Mouse (Mus musculus) lung, postnatal 4 days (tissue): ENCODE results near the gene Glis1.

ENCODE experiments used
- DNase-seq, 2 experiments: peaks; one replicate each; pipeline ENCODE4 v3.0.0; 2021

Glis1 gene

GRCm38 (mm10) chr4:107453141-107453984 is 19.0 kb downstream of the Glis1 start:
- DNase-seq: peak; percentile 78 to 89

- no peak for DNase-seq
Measured at GRCm38 (mm10) chr4:107457602-107458001, 23.2 kb downstream of the Glis1 start.

GRCm38 (mm10) chr4:107458907-107459306 is 24.5 kb downstream of the Glis1 start:
- DNase-seq: no peak

- no peak for DNase-seq
Measured at GRCm38 (mm10) chr4:107459461-107459860, 25.1 kb downstream of the Glis1 start.

GRCm38 (mm10) chr4:107460468-107460867 is 26.1 kb downstream of the Glis1 start:
- no peak for DNase-seq

- peak in 1 of 2 experiments; percentile 17 for DNase-seq
Measured at GRCm38 (mm10) chr4:107467831-107468230, 33.4 kb downstream of the Glis1 start.

GRCm38 (mm10) chr4:107468264-107468663 is 33.9 kb downstream of the Glis1 start:
- DNase-seq: peak; percentile 61 to 81

GRCm38 (mm10) chr4:107468768-107469167 is 34.4 kb downstream of the Glis1 start:
- no peak for DNase-seq

GRCm38 (mm10) chr4:107476266-107476665 is 41.9 kb downstream of the Glis1 start:
- DNase-seq: peak in 1 of 2 experiments; percentile 14

- no peak for DNase-seq
Measured at GRCm38 (mm10) chr4:107479015-107479414, 44.6 kb downstream of the Glis1 start.

- DNase-seq: no peak
Measured at GRCm38 (mm10) chr4:107482541-107482940, 48.1 kb downstream of the Glis1 start.

- no peak for DNase-seq
Measured at GRCm38 (mm10) chr4:107483556-107484220, 49.3 kb downstream of the Glis1 start.

GRCm38 (mm10) chr4:107484221-107484575 is 49.8 kb downstream of the Glis1 start:
- DNase-seq: no peak

- no peak for DNase-seq
Measured at GRCm38 (mm10) chr4:107485903-107486302, 51.5 kb downstream of the Glis1 start.

- peak in 1 of 2 experiments; percentile 11 for DNase-seq
Measured at GRCm38 (mm10) chr4:107489121-107489840, 54.9 kb downstream of the Glis1 start.

- DNase-seq: no peak
Measured at GRCm38 (mm10) chr4:107492991-107493390, 58.6 kb downstream of the Glis1 start.

GRCm38 (mm10) chr4:107495751-107496430 is 61.5 kb downstream of the Glis1 start:
- no peak for DNase-seq

GRCm38 (mm10) chr4:107497430-107497935 is 63.1 kb downstream of the Glis1 start:
- DNase-seq: no peak

- DNase-seq: peak; percentile 19 to 57
Measured at GRCm38 (mm10) chr4:107502601-107503051, 68.2 kb downstream of the Glis1 start.

- peak in 1 of 2 experiments; percentile 12 for DNase-seq
Measured at GRCm38 (mm10) chr4:107514981-107515380, 80.6 kb downstream of the Glis1 start.

GRCm38 (mm10) chr4:107515626-107516025 is 81.2 kb downstream of the Glis1 start:
- peak in 1 of 2 experiments; percentile 12 for DNase-seq

GRCm38 (mm10) chr4:107518766-107519165 is 84.4 kb downstream of the Glis1 start:
- DNase-seq: peak in 1 of 2 experiments; percentile 14
